Mouse (Mus musculus): Measurements from ENCODE around the gene Uvrag.

GRCm38 (mm10) chr7:99107566-99107965, 33.4 kb downstream of the Uvrag start:
- TF ChIP-seq CTCF (IDR thresholded peaks at IDR 0.05) (peak; percentile 82), POLR2A (IDR thresholded peaks at IDR 0.05; ENCODE audit: insufficient read depth, low read depth, low read length) (no peak), EP300 (IDR thresholded peaks at IDR 0.05; ENCODE audit: insufficient read depth, low read depth, low read length) (no peak)

Measured in heart, adult 2 months (tissue).